Mouse (Mus musculus): ENCODE measurements around the gene Chtf18.
"Not testable (repeated sequence)": the region's sequence is repeated elsewhere in the genome, so short reads cannot be mapped to it uniquely, and the experiment has no call there.

Gene Chtf18

GRCm38 (mm10) chr17:25727265-25728008 lies at the start of gene Chtf18, which contains the start of gene Rpusd1:
TSS of gene Chtf18 (minus strand) at chr17:25727419.
TSS of gene Rpusd1 (plus strand) at chr17:25727670.
- DNase-seq (ENCODE audit: extremely low read depth, insufficient read length, low spot score) = peak; percentile 97

- no peak for DNase-seq (ENCODE audit: extremely low read depth, insufficient read length, low spot score)
Observed at GRCm38 (mm10) chr17:25775318-25776062, 48.3 kb upstream of the Chtf18 start.

- DNase-seq (ENCODE audit: extremely low read depth, insufficient read length, low spot score) = peak; percentile 90
Observed at GRCm38 (mm10) chr17:25773549-25774120, 46.4 kb upstream of the Chtf18 start, which contains the start of gene Narfl. TSS of gene Narfl (plus strand) at chr17:25773776.

- DNase-seq (ENCODE audit: extremely low read depth, insufficient read length, low spot score) = no peak
Observed at GRCm38 (mm10) chr17:25769331-25769730, 42.1 kb upstream of the Chtf18 start.

GRCm38 (mm10) chr17:25765886-25766285 lies 38.7 kb upstream of the Chtf18 start:
- no peak for DNase-seq (ENCODE audit: extremely low read depth, insufficient read length, low spot score)

GRCm38 (mm10) chr17:25762591-25762990 lies 35.4 kb upstream of the Chtf18 start:
- no peak for DNase-seq (ENCODE audit: extremely low read depth, insufficient read length, low spot score)

- no peak for DNase-seq (ENCODE audit: extremely low read depth, insufficient read length, low spot score)
Observed at GRCm38 (mm10) chr17:25761561-25761970, 34.3 kb upstream of the Chtf18 start.

- no peak for DNase-seq (ENCODE audit: extremely low read depth, insufficient read length, low spot score)
Observed at GRCm38 (mm10) chr17:25760148-25760547, 32.9 kb upstream of the Chtf18 start.

- DNase-seq (ENCODE audit: extremely low read depth, insufficient read length, low spot score) = no peak
Observed at GRCm38 (mm10) chr17:25757691-25758090, 30.5 kb upstream of the Chtf18 start.

GRCm38 (mm10) chr17:25756378-25757242 lies 29.4 kb upstream of the Chtf18 start:
- DNase-seq (ENCODE audit: extremely low read depth, insufficient read length, low spot score) = peak; percentile 85

GRCm38 (mm10) chr17:25755627-25756377 lies 28.6 kb upstream of the Chtf18 start:
- DNase-seq (ENCODE audit: extremely low read depth, insufficient read length, low spot score) = peak; percentile 73

- DNase-seq (ENCODE audit: extremely low read depth, insufficient read length, low spot score) = no peak
Observed at GRCm38 (mm10) chr17:25755086-25755485, 27.9 kb upstream of the Chtf18 start.

- peak; percentile 88 for DNase-seq (ENCODE audit: extremely low read depth, insufficient read length, low spot score)
Observed at GRCm38 (mm10) chr17:25754241-25754640, 27.0 kb upstream of the Chtf18 start, which contains the start of gene Msln. TSS of gene Msln (minus strand) at chr17:25754378.

- peak; percentile 75 for DNase-seq (ENCODE audit: extremely low read depth, insufficient read length, low spot score)
Observed at GRCm38 (mm10) chr17:25751446-25751845, 24.2 kb upstream of the Chtf18 start.

- no peak for DNase-seq (ENCODE audit: extremely low read depth, insufficient read length, low spot score)
Observed at GRCm38 (mm10) chr17:25749314-25749713, 22.1 kb upstream of the Chtf18 start.

- no peak for DNase-seq (ENCODE audit: extremely low read depth, insufficient read length, low spot score)
Observed at GRCm38 (mm10) chr17:25748238-25748637, 21.0 kb upstream of the Chtf18 start.

- DNase-seq (ENCODE audit: extremely low read depth, insufficient read length, low spot score) = no peak
Observed at GRCm38 (mm10) chr17:25744311-25744710, 17.1 kb upstream of the Chtf18 start.

- DNase-seq (ENCODE audit: extremely low read depth, insufficient read length, low spot score) = no peak
Observed at GRCm38 (mm10) chr17:25743831-25744230, 16.6 kb upstream of the Chtf18 start.

- DNase-seq (ENCODE audit: extremely low read depth, insufficient read length, low spot score) = not testable (repeated sequence)
Observed at GRCm38 (mm10) chr17:25741471-25741870, 14.3 kb upstream of the Chtf18 start.

- no peak for DNase-seq (ENCODE audit: extremely low read depth, insufficient read length, low spot score)
Observed at GRCm38 (mm10) chr17:25738861-25739260, 11.6 kb upstream of the Chtf18 start.
